Mouse (Mus musculus) heart, postnatal 0 days (tissue): ENCODE measurements around the gene Trak1.

ENCODE experiments used
- CTCF ChIP-seq: IDR thresholded peaks from 2 replicates; pipeline ENCODE4 v1.5.1; 2016; ENCODE audit warnings: antibody characterized with exemption, control low read depth, low read depth
- EP300 ChIP-seq: IDR thresholded peaks from 2 replicates; pipeline ENCODE4 v1.6.1; 2016; ENCODE audit warnings: antibody characterized with exemption, low read depth

DNA sequence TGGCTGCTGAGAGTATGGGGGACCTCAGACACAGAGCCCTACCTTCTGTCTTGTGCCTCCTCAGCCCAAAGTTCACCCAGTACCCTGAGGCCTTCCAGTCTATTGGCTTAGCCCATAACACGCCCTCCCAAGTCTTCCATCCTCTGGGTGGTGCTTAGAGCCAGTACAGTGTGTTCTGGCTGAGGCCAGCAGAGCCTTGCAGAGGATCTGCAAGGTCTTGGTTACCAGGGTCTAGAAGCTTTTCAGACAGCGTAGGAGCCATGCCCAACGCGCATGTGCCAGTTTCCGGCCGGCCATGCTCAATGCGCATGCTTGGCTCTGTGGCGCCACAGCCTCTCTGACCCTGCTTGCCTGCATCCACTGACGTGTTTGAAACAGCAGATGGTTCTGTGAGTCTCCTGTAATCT is 85.9 kb downstream of the Trak1 start:
- TF ChIP-seq EP300: no peak
- TF ChIP-seq CTCF: no peak
